Mouse (Mus musculus): ENCODE measurements at regions not wholly inside any gene's neighbourhood (a gene's known extent, or its start where the extent isn't known, plus 50 kb on each side); places are given as distances from the start of the nearest gene placed in this dataset.

GRCm38 (mm10) chr3:69649561-69649960 is 50.8 kb upstream of the B3galnt1 start:
- TF ChIP-seq POLR2A (IDR thresholded peaks at IDR 0.05; ENCODE audit: borderline replicate concordance, extremely low read depth, low read depth, low read length): no peak
- no peak for TF ChIP-seq CTCF (IDR thresholded peaks at IDR 0.05; ENCODE audit: insufficient read depth, low read length)
